Mouse (Mus musculus): ENCODE results near the gene Tmem42. TPM values are rescaled to one million over a fixed set of nuclear protein-coding genes. Genes with fewer than 3 reads are reported as not detected.

Gene Tmem42
- total and polyA plus RNA-seq, 2 experiments from 2014 or later = 19.9 to 31.5 TPM

GRCm38 (mm10) chr9:123024201-123024600, 3.1 kb downstream of the Tmem42 start:
- Histone ChIP-seq H3K4me2 (ENCODE audit: low read depth, low read length) (no peak overlapping the region), H3K27ac (no peak overlapping the region), H3K36me3 (ENCODE audit: insufficient read depth, low read length) (no peaks in the 10 kb centered on the region), H3K9ac (replicated peaks; ENCODE audit: low read length) (no peak overlapping the region), H3K9me3 (ENCODE audit: low read length) (no peaks in the 10 kb centered on the region), H3K27me3 (ENCODE audit: insufficient read depth, low read length) (no peaks in the 10 kb centered on the region), H3K4me1 (ENCODE audit: insufficient read depth, low read length) (peaks cover 6% of the 10 kb centered on the region), H3K4me3 (ENCODE audit: low read length) (no peak overlapping the region)
- 83% methylated on average over 2 of the region's 2 CpGs for WGBS
- no peak for DNase-seq (ENCODE audit: low spot score)
- no peak for TF ChIP-seq CTCF (IDR thresholded peaks at IDR 0.05; ENCODE audit: low read depth)
- no peak for ATAC-seq

DNA sequence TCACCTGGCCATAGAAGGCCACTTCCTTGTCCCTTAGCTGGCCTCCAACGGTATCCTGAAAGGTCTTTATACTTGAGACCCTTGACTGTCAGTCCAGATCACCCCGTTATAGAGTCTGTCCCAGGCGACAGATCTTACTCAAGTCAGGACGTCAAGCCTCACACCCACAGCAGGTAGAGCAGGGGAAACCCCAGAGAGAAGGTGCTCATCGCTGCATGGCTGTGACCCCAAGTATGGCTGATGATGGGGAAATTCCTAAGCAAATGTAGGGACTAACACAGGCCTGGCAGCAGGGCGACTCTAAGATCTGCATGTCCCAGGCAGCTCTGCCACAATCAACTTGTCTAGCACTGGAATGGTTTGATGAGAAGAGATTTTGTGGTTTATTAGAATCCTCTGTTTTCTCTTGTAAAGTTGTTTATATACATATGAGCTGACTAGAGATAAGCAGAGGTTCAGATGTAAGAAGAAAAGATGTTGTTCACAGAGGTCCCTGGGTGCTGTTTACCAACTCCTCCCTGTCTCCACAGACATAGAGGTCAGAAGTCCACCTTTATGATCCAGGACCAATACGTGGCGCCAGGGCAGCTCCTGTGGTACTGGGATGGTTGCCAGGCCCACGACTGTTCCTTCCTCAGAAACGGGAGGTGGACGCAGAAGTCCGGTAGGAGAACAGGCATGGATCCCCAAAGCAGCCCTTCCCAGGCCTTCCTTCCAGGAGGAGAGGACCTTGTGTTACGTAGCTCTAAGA, 10.5 kb downstream of the Tmem42 start:
- TF ChIP-seq CTCF (IDR thresholded peaks at IDR 0.05; ENCODE audit: low read depth) = no peak
- no peak for DNase-seq (ENCODE audit: low spot score)
- WGBS = 79% methylated on average over 13 of the region's 13 CpGs

DNA sequence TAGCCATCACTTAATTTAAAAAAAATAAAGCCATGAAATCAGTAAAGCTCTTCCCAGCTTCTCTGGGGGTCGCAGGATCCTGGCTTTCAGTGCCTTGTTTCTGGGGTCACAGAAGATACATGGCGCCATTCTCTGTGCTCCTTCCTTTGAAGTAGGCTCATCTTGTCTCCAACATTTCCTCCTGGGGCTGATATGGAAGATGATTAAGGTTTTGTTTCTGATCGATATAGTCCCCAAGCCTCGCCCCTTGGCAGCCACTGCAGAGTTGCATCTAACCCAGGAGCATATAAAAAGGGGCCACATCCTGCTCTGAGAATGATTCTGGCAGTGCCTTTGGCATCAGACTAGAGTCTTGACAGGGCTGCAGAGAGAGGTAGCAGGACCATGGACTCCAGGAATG, 13.3 kb downstream of the Tmem42 start, which contains the start of gene Tgm4:
TSS of gene Tgm4 (plus strand) at position 301 of the 400 bp plus-strand sequence.
- Histone ChIP-seq H3K27me3 (ENCODE audit: insufficient read depth, low read length) (no peaks in the 10 kb centered on the region), H3K4me1 (ENCODE audit: insufficient read depth, low read length) (no peaks in the 10 kb centered on the region), H3K27ac (no peak within 1 kb of the TSS), H3K9me3 (ENCODE audit: low read length) (no peaks in the 10 kb centered on the region), H3K9ac (replicated peaks; ENCODE audit: low read length) (no peak within 1 kb of the TSS), H3K36me3 (ENCODE audit: insufficient read depth, low read length) (no peaks in the 10 kb centered on the region), H3K4me3 (ENCODE audit: low read length) (no peak within 1 kb of the TSS), H3K4me2 (ENCODE audit: low read depth, low read length) (no peak within 1 kb of the TSS)
- 86% methylated on average over 4 of the region's 4 CpGs for WGBS
- ATAC-seq = no peak
- DNase-seq (ENCODE audit: low spot score) = no peak
- no peak for TF ChIP-seq CTCF (IDR thresholded peaks at IDR 0.05; ENCODE audit: low read depth)

More for the DNA sequence above, 10.5 kb downstream of the Tmem42 start:
- H3K36me3 ChIP-seq (ENCODE audit: insufficient read depth, low read length) = no peaks in the 10 kb centered on the region
- H3K4me3 ChIP-seq (ENCODE audit: low read length) = no peak overlapping the region
- no peak overlapping the region for H3K9ac ChIP-seq (replicated peaks; ENCODE audit: low read length)
- H3K27ac ChIP-seq = no peak overlapping the region
- no peak for ATAC-seq
- no peaks in the 10 kb centered on the region for H3K27me3 ChIP-seq (ENCODE audit: insufficient read depth, low read length)
- no peaks in the 10 kb centered on the region for H3K9me3 ChIP-seq (ENCODE audit: low read length)
- no peaks in the 10 kb centered on the region for H3K4me1 ChIP-seq (ENCODE audit: insufficient read depth, low read length)
- no peak overlapping the region for H3K4me2 ChIP-seq (ENCODE audit: low read depth, low read length)

- H3K9me3 ChIP-seq (ENCODE audit: low read length) = no peaks in the 10 kb centered on the region
- H3K9ac ChIP-seq (replicated peaks; ENCODE audit: low read length) = no peak overlapping the region
- no peaks in the 10 kb centered on the region for H3K27me3 ChIP-seq (ENCODE audit: insufficient read depth, low read length)
- H3K27ac ChIP-seq = no peak overlapping the region
- 86% methylated on average over 1 of the region's 1 CpGs for whole genome bisulfite sequencing
- H3K36me3 ChIP-seq (ENCODE audit: insufficient read depth, low read length) = no peaks in the 10 kb centered on the region
- no peak for TF ChIP-seq CTCF (IDR thresholded peaks at IDR 0.05; ENCODE audit: low read depth)
- no peak for DNase-seq (ENCODE audit: low spot score)
- H3K4me1 ChIP-seq (ENCODE audit: insufficient read depth, low read length) = no peaks in the 10 kb centered on the region
- no peak overlapping the region for H3K4me3 ChIP-seq (ENCODE audit: low read length)
- ATAC-seq = no peak
- H3K4me2 ChIP-seq (ENCODE audit: low read depth, low read length) = no peak overlapping the region
Observed at GRCm38 (mm10) chr9:123047665-123048064, 26.5 kb downstream of the Tmem42 start.

GRCm38 (mm10) chr9:123058724-123059292, 37.7 kb downstream of the Tmem42 start:
- H3K9me3 ChIP-seq (ENCODE audit: low read length) = no peaks in the 10 kb centered on the region
- no peak for ATAC-seq
- H3K36me3 ChIP-seq (ENCODE audit: insufficient read depth, low read length) = no peaks in the 10 kb centered on the region

DNA sequence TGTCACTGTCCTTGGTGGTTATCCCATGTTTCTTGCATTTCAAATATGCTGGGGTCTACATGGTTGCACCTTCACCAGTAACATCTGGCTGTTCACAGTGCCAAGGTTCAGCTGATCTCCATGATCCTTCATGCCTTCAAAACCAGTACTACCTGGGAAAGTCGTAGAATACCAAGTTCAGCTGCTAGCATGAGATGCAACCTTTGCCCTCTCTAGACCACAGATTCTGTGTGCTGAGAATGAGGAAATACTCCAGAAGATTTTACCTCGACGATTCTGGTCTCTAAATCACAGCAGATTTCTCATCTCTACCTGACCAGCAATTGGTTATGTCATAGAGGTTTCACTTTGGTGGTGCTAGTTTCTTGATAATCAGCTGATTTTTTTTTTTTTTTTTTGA, 39.0 kb downstream of the Tmem42 start:
- H3K36me3 ChIP-seq (ENCODE audit: insufficient read depth, low read length) = no peaks in the 10 kb centered on the region
- no peaks in the 10 kb centered on the region for H3K27me3 ChIP-seq (ENCODE audit: insufficient read depth, low read length)
- no peaks in the 10 kb centered on the region for H3K4me1 ChIP-seq (ENCODE audit: insufficient read depth, low read length)
- WGBS = 93% methylated on average over 3 of the region's 3 CpGs
- ATAC-seq (no peak), DNase-seq (ENCODE audit: low spot score) (no peak)
- no peak for TF ChIP-seq CTCF (IDR thresholded peaks at IDR 0.05; ENCODE audit: low read depth)
- no peak overlapping the region for H3K4me3 ChIP-seq (ENCODE audit: low read length)
- H3K4me2 ChIP-seq (ENCODE audit: low read depth, low read length) = no peak overlapping the region
- H3K9ac ChIP-seq (replicated peaks; ENCODE audit: low read length) = no peak overlapping the region
- H3K27ac ChIP-seq = no peak overlapping the region
- H3K9me3 ChIP-seq (ENCODE audit: low read length) = no peaks in the 10 kb centered on the region

More at GRCm38 (mm10) chr9:123058724-123059292, 37.7 kb downstream of the Tmem42 start:
- Histone ChIP-seq H3K4me3 (ENCODE audit: low read length) (no peak overlapping the region), H3K9ac (replicated peaks; ENCODE audit: low read length) (no peak overlapping the region), H3K27ac (no peak overlapping the region), H3K27me3 (ENCODE audit: insufficient read depth, low read length) (no peaks in the 10 kb centered on the region), H3K4me2 (ENCODE audit: low read depth, low read length) (no peak overlapping the region), H3K4me1 (ENCODE audit: insufficient read depth, low read length) (no peaks in the 10 kb centered on the region)
- DNase-seq (ENCODE audit: low spot score) = no peak
- no peak for TF ChIP-seq CTCF (IDR thresholded peaks at IDR 0.05; ENCODE audit: low read depth)

Other genes with a start within 250 kb of the Tmem42 start
- 8.4 and 13.5 TPM in 2 replicates for gene Tcaim, start 215.8 kb upstream of the Tmem42 start, total RNA-seq (2014; rRNA removed)
- 6.7 and 7.1 TPM in 2 replicates for gene Tcaim, start 215.8 kb upstream of the Tmem42 start, polyA plus RNA-seq (2015; fragmentation: Nextera tagmentation; extraction: Ambion mirVana)
- gene Gm35549, start 177.3 kb upstream of the Tmem42 start, total RNA-seq (2014; rRNA removed) = not detected in 2 replicates
- 0.30 TPM in 1 of 2 replicates, not detected in the other for gene Gm35549, start 177.3 kb upstream of the Tmem42 start, polyA plus RNA-seq (2015; fragmentation: Nextera tagmentation; extraction: Ambion mirVana)
- gene Zfp445, start 155.3 kb upstream of the Tmem42 start, total RNA-seq (2014; rRNA removed) = 138 and 155 TPM in 2 replicates
- gene Zfp445, start 155.3 kb upstream of the Tmem42 start, polyA plus RNA-seq (2015; fragmentation: Nextera tagmentation; extraction: Ambion mirVana) = 63.3 and 68.1 TPM in 2 replicates
- gene Zkscan7, start 135.6 kb upstream of the Tmem42 start, total RNA-seq (2014; rRNA removed) = 4.5 and 6.3 TPM in 2 replicates
- 1.3 and 1.9 TPM in 2 replicates for gene Zkscan7, start 135.6 kb upstream of the Tmem42 start, polyA plus RNA-seq (2015; fragmentation: Nextera tagmentation; extraction: Ambion mirVana)
- 3.6 and 9.2 TPM in 2 replicates for gene Zfp105, start 98.3 kb upstream of the Tmem42 start, total RNA-seq (2014; rRNA removed)
- gene Zfp105, start 98.3 kb upstream of the Tmem42 start, polyA plus RNA-seq (2015; fragmentation: Nextera tagmentation; extraction: Ambion mirVana) = 8.1 and 8.9 TPM in 2 replicates
- gene 1110059G10Rik, start 70.3 kb upstream of the Tmem42 start, total RNA-seq (2014; rRNA removed) = 7.9 and 13.4 TPM in 2 replicates
- 35.0 and 35.7 TPM in 2 replicates for gene 1110059G10Rik, start 70.3 kb upstream of the Tmem42 start, polyA plus RNA-seq (2015; fragmentation: Nextera tagmentation; extraction: Ambion mirVana)
- 26.6 and 30.0 TPM in 2 replicates for gene Kif15, start 70.3 kb upstream of the Tmem42 start, total RNA-seq (2014; rRNA removed)
- 13.5 and 13.8 TPM in 2 replicates for gene Kif15, start 70.3 kb upstream of the Tmem42 start, polyA plus RNA-seq (2015; fragmentation: Nextera tagmentation; extraction: Ambion mirVana)
- 0.10 TPM in 1 of 2 replicates, not detected in the other for gene Tgm4, start 13.4 kb downstream of the Tmem42 start, total RNA-seq (2014; rRNA removed)
- 0.42 and 0.45 TPM in 2 replicates for gene Tgm4, start 13.4 kb downstream of the Tmem42 start, polyA plus RNA-seq (2015; fragmentation: Nextera tagmentation; extraction: Ambion mirVana)
- gene Zdhhc3, start 91.9 kb downstream of the Tmem42 start, total RNA-seq (2014; rRNA removed) = 82.9 and 91.6 TPM in 2 replicates
- 81.8 and 83.4 TPM in 2 replicates for gene Zdhhc3, start 91.9 kb downstream of the Tmem42 start, polyA plus RNA-seq (2015; fragmentation: Nextera tagmentation; extraction: Ambion mirVana)
- 25.9 and 31.3 TPM in 2 replicates for gene Exosc7, start 91.9 kb downstream of the Tmem42 start, total RNA-seq (2014; rRNA removed)
- gene Exosc7, start 91.9 kb downstream of the Tmem42 start, polyA plus RNA-seq (2015; fragmentation: Nextera tagmentation; extraction: Ambion mirVana) = 57.5 and 64.5 TPM in 2 replicates
- gene Clec3b, start 129.6 kb downstream of the Tmem42 start, total RNA-seq (2014; rRNA removed) = 3.8 and 5.8 TPM in 2 replicates
- 5.6 and 6.9 TPM in 2 replicates for gene Clec3b, start 129.6 kb downstream of the Tmem42 start, polyA plus RNA-seq (2015; fragmentation: Nextera tagmentation; extraction: Ambion mirVana)
- gene Cdcp1, start 194.7 kb downstream of the Tmem42 start, total RNA-seq (2014; rRNA removed) = 0.26 and 0.29 TPM in 2 replicates
- gene Cdcp1, start 194.7 kb downstream of the Tmem42 start, polyA plus RNA-seq (2015; fragmentation: Nextera tagmentation; extraction: Ambion mirVana) = 0.14 and 0.38 TPM in 2 replicates
- 153 and 182 TPM in 2 replicates for gene Tmem158, start 239.4 kb downstream of the Tmem42 start, total RNA-seq (2014; rRNA removed)
- gene Tmem158, start 239.4 kb downstream of the Tmem42 start, polyA plus RNA-seq (2015; fragmentation: Nextera tagmentation; extraction: Ambion mirVana) = 46.1 and 51.6 TPM in 2 replicates